Comparison of ENCODE assay signal across 17 mouse cellular contexts in genomic region chr16:58661826-58662225, GRCm38 (mm10). TPM values are rescaled to one million over a fixed set of nuclear protein-coding genes. Genes with fewer than 3 reads are reported as not detected.
DNase-seq lines count a peak whose midpoint lies in the region; ATAC-seq and TF ChIP-seq lines count a peak whose summit lies in the region.
"Had no signal": no experiment of that assay in that cellular context is flagged by ENCODE, and none has a peak within 500 bp of the region (broad histone marks: within the 10 kb centered on the region; RNA-seq: fewer than 3 reads in every experiment).

No protein-coding gene starts in this region.

- no peak for TF ChIP-seq POLR2A in bone marrow, adult 2 months (IDR thresholded peaks at IDR 0.05; ENCODE audit: borderline replicate concordance, control insufficient read depth, low read depth, low read length)
- no peak for TF ChIP-seq POLR2A in liver, adult 2 months (IDR thresholded peaks at IDR 0.05; ENCODE audit: extremely low read depth, insufficient read depth, low read length)

- WGBS in heart, embryonic 11.5 days (ENCODE audit: insufficient replicate concordance) = 63% methylated on average over 5 of the region's 5 CpGs
- WGBS in bone marrow, adult 2 months = 60% methylated on average over 5 of the region's 5 CpGs
- 24% methylated on average over 5 of the region's 5 CpGs for WGBS in liver, adult 2 months
- WGBS in forebrain, postnatal 0 days = 80% methylated on average over 5 of the region's 5 CpGs

- no peak for TF ChIP-seq CTCF in bone marrow, adult 2 months (IDR thresholded peaks at IDR 0.05; ENCODE audit: control insufficient read depth, insufficient read depth, low read length)
- TF ChIP-seq CTCF in liver, adult 2 months (IDR thresholded peaks at IDR 0.05; ENCODE audit: low read depth, low read length) = no peak
- TF ChIP-seq CTCF in forebrain, postnatal 0 days (IDR thresholded peaks at IDR 0.05; ENCODE audit: low read depth) = no peak

- H3K79me2 ChIP-seq in liver, adult 2 months (ENCODE audit: control insufficient read depth, insufficient read depth, low read length) = no peaks in the 10 kb centered on the region

- H3K27me3 ChIP-seq in heart, embryonic 11.5 days (ENCODE audit: control insufficient read depth, insufficient read depth, low read length) = no peaks in the 10 kb centered on the region
- no peaks in the 10 kb centered on the region for H3K27me3 ChIP-seq in liver, adult 2 months (ENCODE audit: control insufficient read depth, insufficient read depth, low read length)
- no peaks in the 10 kb centered on the region for H3K27me3 ChIP-seq in forebrain, postnatal 0 days (ENCODE audit: insufficient read depth, low read length)
- H3K27me3 ChIP-seq: limb, embryonic 13.5 days had no signal

- no peaks in the 10 kb centered on the region for H3K9me3 ChIP-seq in heart, embryonic 11.5 days (replicated peaks; ENCODE audit: control insufficient read depth, low read length)
- H3K9me3 ChIP-seq in forebrain, postnatal 0 days (ENCODE audit: low read length) = no peaks in the 10 kb centered on the region
- H3K9me3 ChIP-seq: limb, embryonic 13.5 days had no signal

- no peaks in the 10 kb centered on the region for H3K36me3 ChIP-seq in heart, embryonic 11.5 days (ENCODE audit: control insufficient read depth, insufficient read depth, low read length)
- H3K36me3 ChIP-seq in liver, adult 2 months (ENCODE audit: control insufficient read depth, insufficient read depth, low read length) = no peaks in the 10 kb centered on the region
- no peaks in the 10 kb centered on the region for H3K36me3 ChIP-seq in forebrain, postnatal 0 days (ENCODE audit: insufficient read depth)
- H3K36me3 ChIP-seq: limb, embryonic 13.5 days had no signal

- no peak overlapping the region for H3K4me3 ChIP-seq in heart, embryonic 11.5 days (ENCODE audit: low read depth, low read length)
- no peak overlapping the region for H3K4me3 ChIP-seq in bone marrow, adult 2 months (replicated peaks; ENCODE audit: control insufficient read depth, low read depth, low read length)
- no peak overlapping the region for H3K4me3 ChIP-seq in liver, adult 2 months (ENCODE audit: insufficient read depth, low read depth, low read length)
- H3K4me3 ChIP-seq in forebrain, postnatal 0 days (ENCODE audit: low read depth, low read length) = no peak overlapping the region
- H3K4me3 ChIP-seq: limb, embryonic 13.5 days had no signal

- H3K4me1 ChIP-seq in heart, embryonic 11.5 days (ENCODE audit: control insufficient read depth, insufficient read depth, low read length) = no peaks in the 10 kb centered on the region
- H3K4me1 ChIP-seq in bone marrow, adult 2 months (ENCODE audit: control insufficient read depth, insufficient read depth, low read length) = no peaks in the 10 kb centered on the region; the same call in 1 of the 2 replicates
- H3K4me1 ChIP-seq in liver, adult 2 months (ENCODE audit: control insufficient read depth, insufficient read depth, low read length) = peaks cover 12% of the 10 kb centered on the region
- no peaks in the 10 kb centered on the region for H3K4me1 ChIP-seq in forebrain, postnatal 0 days (ENCODE audit: insufficient read depth)
- H3K4me1 ChIP-seq: limb, embryonic 13.5 days had no signal

- intact Hi-C loops in heart, postnatal 36 days (cut with DNase I) = loop anchor here (5.0 to 10.0 kb wide), 2 partner anchors 35 to 1027 kb away; no protein-coding TSS in a partner anchor

- H3K27ac ChIP-seq in heart, embryonic 11.5 days (ENCODE audit: low read depth, low read length) = peak overlapping the region; percentile 88
- H3K27ac ChIP-seq in bone marrow, adult 2 months (ENCODE audit: control insufficient read depth, insufficient read depth, low read depth, low read length, poor library complexity) = peak overlapping the region; percentile 64
- peak overlapping the region; percentile 59 for H3K27ac ChIP-seq in liver, adult 2 months (replicated peaks; ENCODE audit: insufficient read depth, low read depth, low read length)
- H3K27ac ChIP-seq in forebrain, postnatal 0 days (ENCODE audit: low read depth, low read length) = no peak overlapping the region
- H3K27ac ChIP-seq: limb, embryonic 13.5 days; macrophage had no signal

- DNase-seq in heart, postnatal 36 days = no peak
- no peak for DNase-seq in liver, adult 2 months (ENCODE audit: extremely low read depth, low read depth, low spot score)
- DNase-seq in spleen, postnatal 10 days (ENCODE audit: low spot score in 2 of 2) = peak; percentile 47 to 59
- no peak for DNase-seq in cerebellum, adult 18-20 months
- no peak for DNase-seq in forebrain, postnatal 0 days
- no peak for DNase-seq in cerebellum, adult 9-10 months
- DNase-seq: right cerebral cortex, postnatal 25 days had no signal

- no peak overlapping the region for H3K9ac ChIP-seq in heart, embryonic 11.5 days (ENCODE audit: low read depth, low read length)
- H3K9ac ChIP-seq in liver, adult 2 months (ENCODE audit: low read depth, low read length) = 0 out of 2 replicates have a peak overlapping the region, but pooled peaks have one; percentile 12
- no peak overlapping the region for H3K9ac ChIP-seq in forebrain, postnatal 0 days
- H3K9ac ChIP-seq: limb, embryonic 13.5 days had no signal

- peak overlapping the region; percentile 38; the same call in 1 of the 2 replicates for H3K4me2 ChIP-seq in heart, embryonic 11.5 days
- H3K4me2 ChIP-seq in forebrain, postnatal 0 days (ENCODE audit: low read depth) = no peak overlapping the region
- H3K4me2 ChIP-seq: limb, embryonic 13.5 days had no signal

- ATAC-seq in heart, embryonic 11.5 days (replicated peaks; ENCODE audit: insufficient number of reproducible peaks, low FRiP score, low TSS enrichment) = peak; percentile 89
- no peak for ATAC-seq in forebrain, postnatal 0 days

RNA-seq across cellular contexts. Expression of gene Cpox, which starts 8.3 kb away (rescaled TPM):
- 45.7 and 67.7 TPM in 2 replicates for polyA plus RNA-seq in heart, embryonic 11.5 days (2014; fragmentation: Nextera tagmentation; extraction: Ambion mirVana)
- 10 to 100 TPM; 39.8 to 40.0 TPM for total RNA-seq in heart, postnatal 36 days (2021)
- 68.6 and 121 TPM in 2 replicates for polyA plus RNA-seq in bone marrow, adult 2 months (2011; ENCODE audit: insufficient read depth, insufficient read length, low replicate concordance, missing spikeins)
- 59.9 and 68.1 TPM in 2 replicates for total RNA-seq in liver, adult 2 months (2014; rRNA removed)
- polyA plus RNA-seq in liver, adult 2 months (2012; rRNA removed) = 65.0 and 75.2 TPM in 2 replicates
- 12.9 and 22.4 TPM in 2 replicates for total RNA-seq in forebrain, postnatal 0 days (2014; rRNA removed)
- polyA plus RNA-seq in forebrain, postnatal 0 days (2015; fragmentation: Nextera tagmentation; extraction: Ambion mirVana) = 5.9 and 10.0 TPM in 2 replicates

RNA-seq across cellular contexts. Expression of gene E330017A01Rik, which starts 23.3 kb away (rescaled TPM):
- not detected in 2 replicates for polyA plus RNA-seq in heart, embryonic 11.5 days (2014; fragmentation: Nextera tagmentation; extraction: Ambion mirVana)
- not detected for total RNA-seq in heart, postnatal 36 days (2021)
- polyA plus RNA-seq in bone marrow, adult 2 months (2011; ENCODE audit: insufficient read depth, insufficient read length, low replicate concordance, missing spikeins) = not detected in 2 replicates
- not detected in 2 replicates for total RNA-seq in liver, adult 2 months (2014; rRNA removed)
- polyA plus RNA-seq in liver, adult 2 months (2012; rRNA removed) = not detected in 2 replicates
- not detected in 2 replicates for total RNA-seq in forebrain, postnatal 0 days (2014; rRNA removed)
- 0.16 TPM in 1 of 2 replicates, not detected in the other for polyA plus RNA-seq in forebrain, postnatal 0 days (2015; fragmentation: Nextera tagmentation; extraction: Ambion mirVana)
- total RNA-seq: gastrocnemius, adult 18-20 months; layer of hippocampus, adult 18-20 months; monocyte, adult 5-6 weeks; neutrophil, adult 5-6 weeks had no signal
- polyA plus RNA-seq: heart, embryonic 16.5 days; limb, embryonic 13.5 days; macrophage; thymus, postnatal 0 days had no signal

RNA-seq across cellular contexts. Expression of gene Gm813, which starts 45.0 kb away (rescaled TPM):
- not detected in 2 replicates for polyA plus RNA-seq in heart, embryonic 11.5 days (2014; fragmentation: Nextera tagmentation; extraction: Ambion mirVana)
- total RNA-seq in heart, postnatal 36 days (2021) = not detected
- not detected in 2 replicates for polyA plus RNA-seq in bone marrow, adult 2 months (2011; ENCODE audit: insufficient read depth, insufficient read length, low replicate concordance, missing spikeins)
- total RNA-seq in liver, adult 2 months (2014; rRNA removed) = not detected in 2 replicates
- polyA plus RNA-seq in liver, adult 2 months (2012; rRNA removed) = not detected in 2 replicates
- total RNA-seq in forebrain, postnatal 0 days (2014; rRNA removed) = not detected in 2 replicates
- not detected in 2 replicates for polyA plus RNA-seq in forebrain, postnatal 0 days (2015; fragmentation: Nextera tagmentation; extraction: Ambion mirVana)
- total RNA-seq: gastrocnemius, adult 18-20 months; layer of hippocampus, adult 18-20 months; monocyte, adult 5-6 weeks; neutrophil, adult 5-6 weeks had no signal
- polyA plus RNA-seq: heart, embryonic 16.5 days; limb, embryonic 13.5 days; macrophage; thymus, postnatal 0 days had no signal

RNA-seq across cellular contexts. Expression of gene Gpr15, which starts 57.0 kb away (rescaled TPM):
- polyA plus RNA-seq in heart, embryonic 11.5 days (2014; fragmentation: Nextera tagmentation; extraction: Ambion mirVana) = not detected in 2 replicates
- total RNA-seq in heart, postnatal 36 days (2021) = not detected
- 0.79 TPM in 1 of 2 replicates, not detected in the other for polyA plus RNA-seq in bone marrow, adult 2 months (2011; ENCODE audit: insufficient read depth, insufficient read length, low replicate concordance, missing spikeins)
- total RNA-seq in liver, adult 2 months (2014; rRNA removed) = not detected in 2 replicates
- polyA plus RNA-seq in liver, adult 2 months (2012; rRNA removed) = 0.10 TPM in 1 of 2 replicates, not detected in the other
- total RNA-seq in forebrain, postnatal 0 days (2014; rRNA removed) = 0.14 TPM in 1 of 2 replicates, not detected in the other
- not detected in 2 replicates for polyA plus RNA-seq in forebrain, postnatal 0 days (2015; fragmentation: Nextera tagmentation; extraction: Ambion mirVana)
- total RNA-seq: gastrocnemius, adult 18-20 months; layer of hippocampus, adult 18-20 months; monocyte, adult 5-6 weeks had no signal
- polyA plus RNA-seq: limb, embryonic 13.5 days; macrophage had no signal

Comparison
In these comparisons a context has a peak if more than half of its experiments do, and no peak if none do; other contexts are left out.
1. DNase-seq: peak in spleen, postnatal 10 days (2 of 2); none in heart, postnatal 36 days (0 of 2), liver, adult 2 months (single experiment), cerebellum, adult 18-20 months (0 of 2), forebrain, postnatal 0 days (single experiment) and cerebellum, adult 9-10 months (single experiment).